Mouse (Mus musculus): ENCODE data around the gene Cyth4.

The Cyth4 gene

GRCm38 (mm10) chr15:78587050-78587994 is 9.5 kb upstream of the Cyth4 start:
- DNase-seq (ENCODE audit: low spot score): peak; percentile 93

- DNase-seq (ENCODE audit: low spot score): no peak
Observed at GRCm38 (mm10) chr15:78588049-78588448, 8.8 kb upstream of the Cyth4 start.

GRCm38 (mm10) chr15:78588900-78589299 is 7.9 kb upstream of the Cyth4 start:
- DNase-seq (ENCODE audit: low spot score): no peak

- DNase-seq (ENCODE audit: low spot score): no peak
Observed at GRCm38 (mm10) chr15:78589936-78590335, 6.9 kb upstream of the Cyth4 start.

- no peak for DNase-seq (ENCODE audit: low spot score)
Observed at GRCm38 (mm10) chr15:78590785-78591184, 6.1 kb upstream of the Cyth4 start.

- no peak for DNase-seq (ENCODE audit: low spot score)
Observed at GRCm38 (mm10) chr15:78591680-78592451, 5.0 kb upstream of the Cyth4 start.

- no peak for DNase-seq (ENCODE audit: low spot score)
Observed at GRCm38 (mm10) chr15:78592452-78592968, 4.3 kb upstream of the Cyth4 start.

- no peak for DNase-seq (ENCODE audit: low spot score)
Observed at GRCm38 (mm10) chr15:78593896-78594425, 2.9 kb upstream of the Cyth4 start.

GRCm38 (mm10) chr15:78594831-78595230 is 2.0 kb upstream of the Cyth4 start:
- no peak for DNase-seq (ENCODE audit: low spot score)

- DNase-seq (ENCODE audit: low spot score): no peak
Observed at GRCm38 (mm10) chr15:78595468-78595867, 1.4 kb upstream of the Cyth4 start.

- no peak for DNase-seq (ENCODE audit: low spot score)
Observed at GRCm38 (mm10) chr15:78596504-78596903, 343 bp upstream of the Cyth4 start.

- no peak for DNase-seq (ENCODE audit: low spot score)
Observed at GRCm38 (mm10) chr15:78597729-78598128, 882 bp downstream of the Cyth4 start.

GRCm38 (mm10) chr15:78599124-78599523 is 2.3 kb downstream of the Cyth4 start:
- no peak for DNase-seq (ENCODE audit: low spot score)

- no peak for DNase-seq (ENCODE audit: low spot score)
Observed at GRCm38 (mm10) chr15:78599529-78600193, 2.8 kb downstream of the Cyth4 start.

GRCm38 (mm10) chr15:78601180-78601579 is 4.3 kb downstream of the Cyth4 start:
- DNase-seq (ENCODE audit: low spot score): no peak

GRCm38 (mm10) chr15:78604255-78604654 is 7.4 kb downstream of the Cyth4 start:
- no peak for DNase-seq (ENCODE audit: low spot score)

- no peak for DNase-seq (ENCODE audit: low spot score)
Observed at GRCm38 (mm10) chr15:78605371-78605791, 8.5 kb downstream of the Cyth4 start.

GRCm38 (mm10) chr15:78606059-78606458 is 9.2 kb downstream of the Cyth4 start:
- no peak for DNase-seq (ENCODE audit: low spot score)

GRCm38 (mm10) chr15:78607463-78607862 is 10.6 kb downstream of the Cyth4 start:
- no peak for DNase-seq (ENCODE audit: low spot score)

- peak; percentile 23 for DNase-seq (ENCODE audit: low spot score)
Observed at GRCm38 (mm10) chr15:78610705-78611462, 14.0 kb downstream of the Cyth4 start.

GRCm38 (mm10) chr15:78614536-78614935 is 17.7 kb downstream of the Cyth4 start:
- no peak for DNase-seq (ENCODE audit: low spot score)
